Mouse (Mus musculus) kidney, embryonic 14.5 days (tissue): ENCODE data around the gene Zbed3. TPM values are rescaled to one million over a fixed set of nuclear protein-coding genes. Genes with fewer than 3 reads are reported as not detected.

Experiments used
- ATAC-seq: fragments of 200-750 bp; cut with Nextera tagmentation; 2 replicates; pipeline ENCODE4 v1.8.0; 2017; ENCODE audit warnings: moderate number of reproducible peaks, mild to moderate bottlenecking, moderate TSS enrichment, moderate library complexity; ENCODE audit not compliant: low FRiP score, low TSS enrichment
- H3K27ac ChIP-seq: fragments of 300-500 bp; sonication (generic); 2 replicates; pipeline ENCODE4 v1.5.1; 2014; ENCODE audit warnings: low read depth, mild to moderate bottlenecking, low read length, moderate library complexity, mixed read lengths
- H3K27me3 ChIP-seq: fragments of 300-500 bp; sonication (generic); 2 replicates; pipeline ENCODE4 v1.6.1; 2014; ENCODE audit warnings: mild to moderate bottlenecking, low read length; ENCODE audit not compliant: control insufficient read depth, insufficient read depth
- H3K36me3 ChIP-seq: fragments of 300-500 bp; sonication (generic); 2 replicates; pipeline ENCODE4 v1.6.1; 2014; ENCODE audit warnings: low read length, mixed read lengths; ENCODE audit not compliant: control insufficient read depth, insufficient read depth
- H3K4me1 ChIP-seq: fragments of 300-500 bp; sonication (generic); 2 replicates; pipeline ENCODE4 v1.6.1; 2014; ENCODE audit warnings: low read length, mixed read lengths; ENCODE audit not compliant: control insufficient read depth, insufficient read depth
- H3K4me2 ChIP-seq: fragments of 300-500 bp; sonication (generic); replicated peaks from 2 replicates; pipeline ENCODE4 v1.6.1; 2014; ENCODE audit warnings: low read depth, mild to moderate bottlenecking, low read length
- H3K4me3 ChIP-seq: fragments of 300-500 bp; sonication (generic); 2 replicates; pipeline ENCODE4 v1.5.1; 2014; ENCODE audit warnings: mild to moderate bottlenecking, low read length
- H3K9ac ChIP-seq: fragments of 300-500 bp; sonication (generic); 2 replicates; pipeline ENCODE4 v1.6.1; 2014; ENCODE audit warnings: low read depth, mild to moderate bottlenecking, low read length, moderate library complexity
- H3K9me3 ChIP-seq: fragments of 300-500 bp; sonication (generic); 2 replicates; pipeline ENCODE4 v1.6.1; 2016; ENCODE audit warnings: low read length; ENCODE audit not compliant: control insufficient read depth
- WGBS: fragments of 180-500 bp; shearing (Covaris S2); extraction: QIAGEN DNeasy Blood & Tissue Kit; methylation state at CpG from one replicate; pipeline ENCODE4 v1.1.7; 2014; 5-methylcytosine and 5-hydroxymethylcytosine counted together
- polyA plus RNA-seq: library from polyadenylated mRNA; unstranded; fragments of >200 nt; fragmentation: Nextera tagmentation; extraction: Ambion mirVana; gene quantifications from 2 replicates; pipeline ENCODE4 v1.2.1, GENCODE M21; 2014

Zbed3 gene
- polyA plus RNA-seq, 1 experiment from 2014 or later: 90.4 TPM

GRCm38 (mm10) chr13:95307100-95307655, 16.2 kb upstream of the Zbed3 start:
- 0 out of 2 replicates have a peak, but pooled peaks have one; percentile 32 for ATAC-seq
- Histone ChIP-seq H3K4me3 (no peak overlapping the region), H3K36me3 (no peaks in the 10 kb centered on the region), H3K27ac (peak overlapping the region; percentile 17; the same call in 1 of the 2 replicates), H3K27me3 (no peaks in the 10 kb centered on the region), H3K4me2 (peak overlapping the region; percentile 22; the same call in 1 of the 2 replicates), H3K9ac (no peak overlapping the region), H3K9me3 (no peaks in the 10 kb centered on the region), H3K4me1 (peaks cover 3% of the 10 kb centered on the region; the same call in 1 of the 2 replicates)
- WGBS: 64% methylated on average over 8 of the region's 8 CpGs

GRCm38 (mm10) chr13:95312016-95312415, 11.4 kb upstream of the Zbed3 start:
- no peak overlapping the region for H3K27ac ChIP-seq
- H3K4me1 ChIP-seq: peaks cover 2% of the 10 kb centered on the region; the same call in 1 of the 2 replicates
- H3K9me3 ChIP-seq: no peaks in the 10 kb centered on the region
- ATAC-seq: no peak
- no peak overlapping the region for H3K9ac ChIP-seq
- WGBS: 82% methylated on average over 6 of the region's 6 CpGs
- no peaks in the 10 kb centered on the region for H3K36me3 ChIP-seq
- no peak overlapping the region for H3K4me3 ChIP-seq
- no peak overlapping the region for H3K4me2 ChIP-seq
- H3K27me3 ChIP-seq: no peaks in the 10 kb centered on the region

GRCm38 (mm10) chr13:95319153-95319552, 4.3 kb upstream of the Zbed3 start:
- Histone ChIP-seq H3K36me3 (no peaks in the 10 kb centered on the region), H3K4me1 (peaks cover 5% of the 10 kb centered on the region), H3K4me2 (no peak overlapping the region), H3K27ac (0 out of 2 replicates have a peak overlapping the region, but pooled peaks have one; percentile 83), H3K4me3 (no peak overlapping the region), H3K27me3 (no peaks in the 10 kb centered on the region), H3K9ac (no peak overlapping the region), H3K9me3 (no peaks in the 10 kb centered on the region)
- WGBS: 71% methylated on average over 6 of the region's 6 CpGs
- no peak for ATAC-seq

GRCm38 (mm10) chr13:95320451-95320850, 3.0 kb upstream of the Zbed3 start:
- Histone ChIP-seq H3K36me3 (no peaks in the 10 kb centered on the region), H3K4me1 (peaks cover 5% of the 10 kb centered on the region), H3K9ac (no peak overlapping the region), H3K4me3 (no peak overlapping the region), H3K4me2 (no peak overlapping the region), H3K27me3 (no peaks in the 10 kb centered on the region), H3K27ac (peak overlapping the region; percentile 83), H3K9me3 (no peaks in the 10 kb centered on the region)
- ATAC-seq: no peak
- WGBS: 8% methylated on average over 4 of the region's 4 CpGs

GRCm38 (mm10) chr13:95323950-95324625, 676 bp downstream of the Zbed3 start:
- WGBS: 25% methylated on average over 15 of the region's 15 CpGs

GRCm38 (mm10) chr13:95324626-95325079, 1.2 kb downstream of the Zbed3 start:
- no peak for ATAC-seq
- peak overlapping the region; percentile 79 for H3K4me2 ChIP-seq
- peak overlapping the region; percentile 99 for H3K9ac ChIP-seq
- no peaks in the 10 kb centered on the region for H3K27me3 ChIP-seq
- H3K9me3 ChIP-seq: no peaks in the 10 kb centered on the region
- H3K4me1 ChIP-seq: peaks cover 18% of the 10 kb centered on the region
- 2% methylated on average over 22 of the region's 22 CpGs for WGBS
- no peaks in the 10 kb centered on the region for H3K36me3 ChIP-seq
- H3K27ac ChIP-seq: peak overlapping the region; percentile 100
- H3K4me3 ChIP-seq: peak overlapping the region; percentile 83

More at GRCm38 (mm10) chr13:95323950-95324625, 676 bp downstream of the Zbed3 start:
- Histone ChIP-seq H3K4me1 (peaks cover 19% of the 10 kb centered on the region), H3K36me3 (no peaks in the 10 kb centered on the region), H3K27ac (peak overlapping the region; percentile 100), H3K4me3 (peak overlapping the region; percentile 83), H3K4me2 (peak overlapping the region; percentile 79), H3K9me3 (no peaks in the 10 kb centered on the region), H3K27me3 (no peaks in the 10 kb centered on the region), H3K9ac (peak overlapping the region; percentile 99; the same call in 1 of the 2 replicates)
- ATAC-seq: no peak

- WGBS: 1% methylated on average over 53 of the region's 63 CpGs
- peak overlapping the region; percentile 99 for H3K9ac ChIP-seq
- H3K4me1 ChIP-seq: peaks cover 15% of the 10 kb centered on the region; the same call in 1 of the 2 replicates
- peak overlapping the region; percentile 100 for H3K27ac ChIP-seq
- H3K36me3 ChIP-seq: no peaks in the 10 kb centered on the region; the same call in 1 of the 2 replicates
- H3K4me3 ChIP-seq: peak overlapping the region; percentile 83
- no peaks in the 10 kb centered on the region for H3K9me3 ChIP-seq
- H3K4me2 ChIP-seq: peak overlapping the region; percentile 79
- H3K27me3 ChIP-seq: no peaks in the 10 kb centered on the region
- ATAC-seq: peak; percentile 80
Measured at GRCm38 (mm10) chr13:95325080-95325906, 1.9 kb downstream of the Zbed3 start.

GRCm38 (mm10) chr13:95325907-95326550, 2.6 kb downstream of the Zbed3 start:
- H3K36me3 ChIP-seq: no peaks in the 10 kb centered on the region; the same call in 1 of the 2 replicates
- H3K9ac ChIP-seq: peak overlapping the region; percentile 99

More at GRCm38 (mm10) chr13:95325907-95326550, 2.6 kb downstream of the Zbed3 start:
- Histone ChIP-seq H3K4me2 (peak overlapping the region; percentile 79), H3K4me1 (peaks cover 15% of the 10 kb centered on the region; the same call in 1 of the 2 replicates), H3K4me3 (peak overlapping the region; percentile 83), H3K27ac (peak overlapping the region; percentile 100), H3K27me3 (no peaks in the 10 kb centered on the region), H3K9me3 (no peaks in the 10 kb centered on the region)
- no peak for ATAC-seq
- 6% methylated on average over 5 of the region's 5 CpGs for WGBS
